Mouse (Mus musculus) cerebellum, adult (tissue): ENCODE results near the gene Arl8b.
"Not testable (repeated sequence)": the region's sequence is repeated elsewhere in the genome, so short reads cannot be mapped to it uniquely, and the experiment has no call there.

Source experiments
- ATAC-seq: cut with Nextera tagmentation; 2 replicates; pipeline ENCODE4 v1.9.2; 2017; ENCODE audit warnings: mild to moderate bottlenecking, moderate library complexity, mixed read lengths; ENCODE audit not compliant: insufficient number of reproducible peaks, low FRiP score, low TSS enrichment

The Arl8b gene

GRCm38 (mm10) chr6:108832989-108833388 lies 50.1 kb downstream of the Arl8b start:
- ATAC-seq, result no peak

- ATAC-seq, result no peak
Measured at GRCm38 (mm10) chr6:108833963-108834697, 51.2 kb downstream of the Arl8b start.

- ATAC-seq, result no peak
Measured at GRCm38 (mm10) chr6:108835765-108836691, 53.1 kb downstream of the Arl8b start.

GRCm38 (mm10) chr6:108837081-108837480 lies 54.2 kb downstream of the Arl8b start:
- no peak for ATAC-seq

- no peak for ATAC-seq
Measured at GRCm38 (mm10) chr6:108837958-108838357, 55.1 kb downstream of the Arl8b start.

- no peak for ATAC-seq
Measured at GRCm38 (mm10) chr6:108839432-108839831, 56.5 kb downstream of the Arl8b start.

GRCm38 (mm10) chr6:108840861-108841640 lies 58.2 kb downstream of the Arl8b start:
- no peak for ATAC-seq

GRCm38 (mm10) chr6:108843664-108844063 lies 60.8 kb downstream of the Arl8b start:
- ATAC-seq, result no peak

GRCm38 (mm10) chr6:108844093-108844492 lies 61.2 kb downstream of the Arl8b start:
- ATAC-seq, result no peak

- ATAC-seq, result no peak
Measured at GRCm38 (mm10) chr6:108844771-108845170, 61.9 kb downstream of the Arl8b start.

GRCm38 (mm10) chr6:108852088-108852670 lies 69.3 kb downstream of the Arl8b start:
- no peak for ATAC-seq

- 0 out of 2 replicates have a peak, but pooled peaks have one; percentile 45 for ATAC-seq
Measured at GRCm38 (mm10) chr6:108852986-108853385, 70.1 kb downstream of the Arl8b start.

GRCm38 (mm10) chr6:108858583-108858982 lies 75.7 kb downstream of the Arl8b start:
- ATAC-seq, result no peak

GRCm38 (mm10) chr6:108861226-108861625 lies 78.3 kb downstream of the Arl8b start:
- ATAC-seq, result no peak

GRCm38 (mm10) chr6:108862548-108862947 lies 79.6 kb downstream of the Arl8b start:
- no peak for ATAC-seq

- ATAC-seq, result no peak
Measured at GRCm38 (mm10) chr6:108866317-108866716, 83.4 kb downstream of the Arl8b start.

- ATAC-seq, result not testable (repeated sequence)
Measured at GRCm38 (mm10) chr6:108869031-108869430, 86.1 kb downstream of the Arl8b start.

- no peak for ATAC-seq
Measured at GRCm38 (mm10) chr6:108870421-108870820, 87.5 kb downstream of the Arl8b start.

- ATAC-seq, result no peak
Measured at GRCm38 (mm10) chr6:108871251-108871650, 88.4 kb downstream of the Arl8b start.
